Mouse (Mus musculus): ENCODE data around the gene Trpm1.

- TF ChIP-seq POLR2A (IDR thresholded peaks at IDR 0.05; ENCODE audit: borderline replicate concordance, low read depth, low read length): no peak
- no peak for TF ChIP-seq CTCF (IDR thresholded peaks at IDR 0.05; ENCODE audit: low read depth, low read length)
Measured at GRCm38 (mm10) chr7:64160737-64161470, 7.3 kb downstream of the Trpm1 start.

Measured in bone marrow macrophage, adult 2 months (primary cell).